Mouse (Mus musculus): ENCODE measurements at regions not wholly inside any gene's neighbourhood (a gene's known extent, or its start where the extent isn't known, plus 50 kb on each side); places are given as distances from the start of the nearest gene placed in this dataset.

DNA sequence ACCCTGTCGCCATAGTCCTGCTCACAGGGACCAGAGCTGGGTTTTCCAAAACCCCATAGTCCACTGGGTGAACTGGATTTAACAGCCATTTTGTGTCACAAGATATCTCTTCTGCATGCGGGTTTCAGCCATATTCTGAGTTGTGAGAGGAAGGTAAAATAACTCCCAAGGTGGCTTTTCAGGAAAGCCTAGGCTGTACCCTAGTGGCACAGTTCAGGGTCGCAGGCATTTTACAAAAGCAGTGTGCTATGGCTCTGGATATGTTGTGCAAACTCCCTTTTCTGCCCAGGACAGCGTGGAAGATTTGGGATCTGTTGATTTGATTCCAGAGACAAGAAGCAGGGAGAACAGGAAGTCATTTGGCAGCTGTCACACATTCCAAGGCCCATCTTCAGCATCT is 588.3 kb upstream of the Mgmt start:
- Histone ChIP-seq H3K27ac (ENCODE audit: low read depth, low read length) (no peak overlapping the region), H3K36me3 (ENCODE audit: control insufficient read depth, insufficient read depth, low read length) (no peaks in the 10 kb centered on the region), H3K9me3 (ENCODE audit: control insufficient read depth, low read length) (no peaks in the 10 kb centered on the region), H3K4me2 (no peak overlapping the region), H3K4me1 (ENCODE audit: control insufficient read depth, insufficient read depth, low read length) (no peaks in the 10 kb centered on the region), H3K27me3 (ENCODE audit: control insufficient read depth, insufficient read depth, low read length) (no peaks in the 10 kb centered on the region), H3K4me3 (ENCODE audit: low read depth, low read length) (no peak overlapping the region), H3K9ac (ENCODE audit: low read length) (no peak overlapping the region)
- DNase-seq (ENCODE audit: low spot score, missing footprints) (no peak), ATAC-seq (ENCODE audit: low FRiP score) (no peak)
- WGBS: 74% methylated on average over 4 of the region's 4 CpGs

DNA sequence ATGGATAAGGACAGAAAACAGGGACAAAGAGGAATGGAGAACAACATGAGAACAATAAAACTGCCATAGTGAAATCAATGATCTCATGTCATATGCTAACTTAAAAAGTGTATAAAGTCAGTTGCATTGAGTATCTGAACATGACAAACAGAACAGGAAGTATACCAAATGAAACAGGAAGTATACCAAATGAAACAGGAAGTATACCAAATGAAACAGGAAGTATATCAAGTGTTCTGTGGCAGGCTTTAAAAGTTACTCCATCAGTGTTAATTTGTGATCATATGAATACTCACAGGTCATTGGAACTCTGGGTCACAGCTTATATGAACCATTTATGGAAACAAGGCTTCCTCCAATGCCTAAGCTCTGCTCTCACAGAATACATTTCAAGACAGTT is 585.6 kb upstream of the Mgmt start:
- H3K4me1 ChIP-seq (ENCODE audit: control insufficient read depth, insufficient read depth, low read length): no peaks in the 10 kb centered on the region
- H3K27me3 ChIP-seq (ENCODE audit: control insufficient read depth, insufficient read depth, low read length): no peaks in the 10 kb centered on the region
- H3K4me2 ChIP-seq: no peak overlapping the region
- H3K36me3 ChIP-seq (ENCODE audit: control insufficient read depth, insufficient read depth, low read length): no peaks in the 10 kb centered on the region
- ATAC-seq (ENCODE audit: low FRiP score): no peak
- H3K9ac ChIP-seq (ENCODE audit: low read length): no peak overlapping the region
- H3K4me3 ChIP-seq (ENCODE audit: low read depth, low read length): no peak overlapping the region
- H3K9me3 ChIP-seq (ENCODE audit: control insufficient read depth, low read length): no peaks in the 10 kb centered on the region
- no peak overlapping the region for H3K27ac ChIP-seq (ENCODE audit: low read depth, low read length)
- no peak for DNase-seq (ENCODE audit: low spot score, missing footprints)

DNA sequence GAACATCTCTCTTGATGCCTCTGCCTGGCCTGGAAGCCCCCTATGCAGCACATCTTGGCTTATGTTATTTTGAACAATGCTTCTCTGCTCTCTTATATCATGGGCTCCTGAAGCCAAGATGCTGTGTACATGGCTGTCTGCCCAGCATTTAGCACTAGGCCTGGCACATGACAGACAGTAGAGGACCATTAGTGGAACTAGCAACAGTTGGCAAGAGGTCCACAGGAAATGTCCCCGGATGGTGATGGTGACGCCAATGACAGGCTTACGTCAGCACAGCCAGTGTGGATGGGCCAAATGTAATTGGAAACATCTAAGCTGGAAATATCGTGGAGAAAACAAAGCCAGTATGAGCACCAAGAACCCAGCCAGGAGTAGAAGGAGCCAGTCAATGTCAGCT is 567.1 kb upstream of the Mgmt start:
- H3K9me3 ChIP-seq (ENCODE audit: control insufficient read depth, low read length): no peaks in the 10 kb centered on the region
- H3K4me1 ChIP-seq (ENCODE audit: control insufficient read depth, insufficient read depth, low read length): no peaks in the 10 kb centered on the region
- 97% methylated on average over 4 of the region's 4 CpGs for WGBS
- DNase-seq (ENCODE audit: low spot score, missing footprints): no peak
- H3K36me3 ChIP-seq (ENCODE audit: control insufficient read depth, insufficient read depth, low read length): no peaks in the 10 kb centered on the region
- H3K4me3 ChIP-seq (ENCODE audit: low read depth, low read length): no peak overlapping the region
- H3K4me2 ChIP-seq: no peak overlapping the region
- no peak overlapping the region for H3K27ac ChIP-seq (ENCODE audit: low read depth, low read length)
- no peak for ATAC-seq (ENCODE audit: low FRiP score)
- no peak overlapping the region for H3K9ac ChIP-seq (ENCODE audit: low read length)
- no peaks in the 10 kb centered on the region for H3K27me3 ChIP-seq (ENCODE audit: control insufficient read depth, insufficient read depth, low read length)

DNA sequence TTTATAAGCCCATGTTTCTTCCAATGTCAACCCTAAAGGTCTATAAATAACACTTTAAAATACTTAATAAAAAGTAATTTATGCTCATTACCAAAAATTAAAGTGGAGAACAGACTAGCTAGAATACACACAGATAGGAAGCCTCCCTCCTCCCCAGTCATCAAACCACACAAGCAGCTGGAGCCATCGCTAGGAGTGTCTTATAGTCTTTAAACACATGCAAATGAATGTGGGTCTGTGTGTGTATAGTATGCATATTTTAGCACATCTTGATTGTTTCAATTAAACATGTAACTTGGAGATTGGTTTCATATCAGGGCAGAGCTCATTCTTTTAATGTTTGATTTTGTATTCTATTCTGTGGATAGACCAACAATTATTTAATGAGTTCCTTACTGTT is 564.0 kb upstream of the Mgmt start:
- H3K36me3 ChIP-seq (ENCODE audit: control insufficient read depth, insufficient read depth, low read length): no peaks in the 10 kb centered on the region
- ATAC-seq (ENCODE audit: low FRiP score) (no peak), DNase-seq (ENCODE audit: low spot score, missing footprints) (no peak)
- H3K9me3 ChIP-seq (ENCODE audit: control insufficient read depth, low read length): no peaks in the 10 kb centered on the region
- H3K27me3 ChIP-seq (ENCODE audit: control insufficient read depth, insufficient read depth, low read length): no peaks in the 10 kb centered on the region
- H3K27ac ChIP-seq (ENCODE audit: low read depth, low read length): no peak overlapping the region
- H3K9ac ChIP-seq (ENCODE audit: low read length): no peak overlapping the region
- no peaks in the 10 kb centered on the region for H3K4me1 ChIP-seq (ENCODE audit: control insufficient read depth, insufficient read depth, low read length)
- 71% methylated on average over 1 of the region's 1 CpGs for WGBS
- H3K4me2 ChIP-seq: no peak overlapping the region
- no peak overlapping the region for H3K4me3 ChIP-seq (ENCODE audit: low read depth, low read length)

GRCm38 (mm10) chr7:136332805-136333204 is 561.6 kb upstream of the Mgmt start:
- Histone ChIP-seq H3K27me3 (ENCODE audit: control insufficient read depth, insufficient read depth, low read length) (no peaks in the 10 kb centered on the region), H3K4me2 (no peak overlapping the region), H3K4me3 (ENCODE audit: low read depth, low read length) (no peak overlapping the region), H3K27ac (ENCODE audit: low read depth, low read length) (no peak overlapping the region), H3K9me3 (ENCODE audit: control insufficient read depth, low read length) (no peaks in the 10 kb centered on the region), H3K36me3 (ENCODE audit: control insufficient read depth, insufficient read depth, low read length) (no peaks in the 10 kb centered on the region), H3K9ac (ENCODE audit: low read length) (no peak overlapping the region), H3K4me1 (ENCODE audit: control insufficient read depth, insufficient read depth, low read length) (no peaks in the 10 kb centered on the region)
- no peak for ATAC-seq (ENCODE audit: low FRiP score)
- WGBS: 46% methylated on average over 4 of the region's 4 CpGs
- DNase-seq (ENCODE audit: low spot score, missing footprints): no peak

DNA sequence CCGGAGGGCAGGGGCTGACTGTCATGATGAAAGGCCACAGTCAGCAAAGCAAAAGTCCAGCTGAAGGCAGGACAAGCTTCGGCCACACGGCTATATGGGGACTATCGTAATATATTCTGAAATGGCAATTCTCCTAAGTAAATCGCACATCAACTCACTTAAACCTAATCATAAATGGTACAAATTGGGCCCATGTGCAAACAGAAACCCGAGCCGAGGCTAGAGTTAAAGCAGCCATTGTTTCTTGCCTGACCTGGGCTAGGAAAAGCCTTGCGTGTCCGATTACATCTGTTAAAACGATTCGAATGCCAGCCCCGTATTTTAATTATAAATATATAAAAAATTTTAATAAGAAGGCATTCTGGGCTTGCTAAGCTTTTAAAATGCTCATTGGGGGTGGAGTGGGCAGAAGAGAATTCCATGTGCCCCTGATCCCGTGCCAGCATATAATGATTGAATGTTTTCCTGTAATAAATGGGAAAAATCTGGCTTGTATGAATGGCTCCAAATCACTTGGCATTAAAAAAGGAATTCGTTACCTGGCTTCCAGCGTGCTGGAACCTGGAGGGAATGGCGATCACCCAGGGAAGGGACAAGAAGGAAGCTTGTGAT is 552.7 kb upstream of the Mgmt start:
- no peak overlapping the region for H3K4me3 ChIP-seq (ENCODE audit: low read depth, low read length)
- H3K36me3 ChIP-seq (ENCODE audit: control insufficient read depth, insufficient read depth, low read length): no peaks in the 10 kb centered on the region
- 79% methylated on average over 16 of the region's 16 CpGs for WGBS
- H3K9ac ChIP-seq (ENCODE audit: low read length): no peak overlapping the region
- no peaks in the 10 kb centered on the region for H3K9me3 ChIP-seq (ENCODE audit: control insufficient read depth, low read length)
- no peaks in the 10 kb centered on the region for H3K27me3 ChIP-seq (ENCODE audit: control insufficient read depth, insufficient read depth, low read length)
- DNase-seq (ENCODE audit: low spot score, missing footprints): no peak
- no peak overlapping the region for H3K27ac ChIP-seq (ENCODE audit: low read depth, low read length)
- ATAC-seq (ENCODE audit: low FRiP score): no peak
- H3K4me1 ChIP-seq (ENCODE audit: control insufficient read depth, insufficient read depth, low read length): peaks cover 10% of the 10 kb centered on the region
- no peak overlapping the region for H3K4me2 ChIP-seq

DNA sequence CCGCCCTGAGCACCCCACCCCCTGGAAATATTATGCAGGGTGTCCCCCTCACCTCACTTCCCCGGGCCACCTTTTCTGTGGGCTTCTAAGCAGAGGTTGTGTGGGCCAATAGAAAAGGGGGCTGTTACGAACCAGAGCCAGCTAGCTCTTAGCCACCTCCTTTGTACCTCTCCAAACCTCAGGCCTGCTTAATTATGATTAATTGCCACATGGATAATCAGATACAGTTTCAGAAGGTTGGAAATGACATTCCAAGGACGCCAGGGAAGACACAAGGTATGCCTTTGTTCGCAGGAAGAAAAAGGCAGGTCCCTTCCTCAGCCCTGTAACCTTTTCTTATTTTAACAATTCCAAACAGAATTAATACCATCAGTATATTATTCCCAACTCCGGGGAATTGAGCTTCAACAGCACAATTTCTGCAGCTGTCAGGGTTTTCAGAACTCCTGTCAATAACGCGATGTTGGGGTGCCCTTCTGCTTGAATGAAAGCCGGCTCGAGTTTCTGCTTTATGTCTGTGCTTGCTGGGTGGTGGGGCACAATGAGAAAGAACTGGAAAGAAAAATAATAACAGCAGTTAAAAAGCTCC is 552.1 kb upstream of the Mgmt start:
- Histone ChIP-seq H3K9me3 (ENCODE audit: control insufficient read depth, low read length) (no peaks in the 10 kb centered on the region), H3K9ac (ENCODE audit: low read length) (no peak overlapping the region), H3K27me3 (ENCODE audit: control insufficient read depth, insufficient read depth, low read length) (no peaks in the 10 kb centered on the region), H3K4me1 (ENCODE audit: control insufficient read depth, insufficient read depth, low read length) (peaks cover 10% of the 10 kb centered on the region), H3K4me3 (ENCODE audit: low read depth, low read length) (no peak overlapping the region), H3K27ac (ENCODE audit: low read depth, low read length) (no peak overlapping the region), H3K4me2 (no peak overlapping the region), H3K36me3 (ENCODE audit: control insufficient read depth, insufficient read depth, low read length) (no peaks in the 10 kb centered on the region)
- ATAC-seq (ENCODE audit: low FRiP score) (no peak), DNase-seq (ENCODE audit: low spot score, missing footprints) (no peak)
- WGBS: 51% methylated on average over 10 of the region's 10 CpGs

- no peaks in the 10 kb centered on the region for H3K36me3 ChIP-seq (ENCODE audit: control insufficient read depth, insufficient read depth, low read length)
- ATAC-seq (ENCODE audit: low FRiP score): peak; percentile 63; the same call in 1 of the 2 replicates
- 12% methylated on average over 8 of the region's 8 CpGs for WGBS
- no peak overlapping the region for H3K4me3 ChIP-seq (ENCODE audit: low read depth, low read length)
- no peak overlapping the region for H3K9ac ChIP-seq (ENCODE audit: low read length)
- no peaks in the 10 kb centered on the region for H3K9me3 ChIP-seq (ENCODE audit: control insufficient read depth, low read length)
- H3K4me1 ChIP-seq (ENCODE audit: control insufficient read depth, insufficient read depth, low read length): peaks cover 10% of the 10 kb centered on the region
- DNase-seq (ENCODE audit: low spot score, missing footprints): peak; percentile 92
- no peak overlapping the region for H3K4me2 ChIP-seq
- H3K27me3 ChIP-seq (ENCODE audit: control insufficient read depth, insufficient read depth, low read length): no peaks in the 10 kb centered on the region
- no peak overlapping the region for H3K27ac ChIP-seq (ENCODE audit: low read depth, low read length)
Measured at GRCm38 (mm10) chr7:136342822-136343221, 551.6 kb upstream of the Mgmt start.

GRCm38 (mm10) chr7:136343494-136343893 is 550.9 kb upstream of the Mgmt start:
- 81% methylated on average over 4 of the region's 4 CpGs for WGBS
- H3K4me1 ChIP-seq (ENCODE audit: control insufficient read depth, insufficient read depth, low read length): peaks cover 10% of the 10 kb centered on the region
- H3K4me2 ChIP-seq: no peak overlapping the region
- ATAC-seq (ENCODE audit: low FRiP score): no peak
- no peaks in the 10 kb centered on the region for H3K27me3 ChIP-seq (ENCODE audit: control insufficient read depth, insufficient read depth, low read length)
- H3K9ac ChIP-seq (ENCODE audit: low read length): no peak overlapping the region
- no peaks in the 10 kb centered on the region for H3K9me3 ChIP-seq (ENCODE audit: control insufficient read depth, low read length)
- H3K36me3 ChIP-seq (ENCODE audit: control insufficient read depth, insufficient read depth, low read length): no peaks in the 10 kb centered on the region
- no peak overlapping the region for H3K4me3 ChIP-seq (ENCODE audit: low read depth, low read length)
- no peak for DNase-seq (ENCODE audit: low spot score, missing footprints)
- H3K27ac ChIP-seq (ENCODE audit: low read depth, low read length): no peak overlapping the region
